Mouse (Mus musculus) embryonic fibroblast, embryonic 13.5 days (primary cell): Measurements from ENCODE around the gene Ebpl.

Experiments used
- CTCF ChIP-seq: IDR thresholded peaks from 2 replicates; pipeline ENCODE4 v1.5.1; 2011; ENCODE audit warnings: mild to moderate bottlenecking, control low read depth, low read length, moderate library complexity, borderline replicate concordance; ENCODE audit not compliant: insufficient read depth
- POLR2A ChIP-seq: IDR thresholded peaks from 2 replicates; pipeline ENCODE4 v1.6.1; 2011; ENCODE audit warnings: low read depth, mild to moderate bottlenecking, control low read depth, low read length, moderate library complexity

DNA sequence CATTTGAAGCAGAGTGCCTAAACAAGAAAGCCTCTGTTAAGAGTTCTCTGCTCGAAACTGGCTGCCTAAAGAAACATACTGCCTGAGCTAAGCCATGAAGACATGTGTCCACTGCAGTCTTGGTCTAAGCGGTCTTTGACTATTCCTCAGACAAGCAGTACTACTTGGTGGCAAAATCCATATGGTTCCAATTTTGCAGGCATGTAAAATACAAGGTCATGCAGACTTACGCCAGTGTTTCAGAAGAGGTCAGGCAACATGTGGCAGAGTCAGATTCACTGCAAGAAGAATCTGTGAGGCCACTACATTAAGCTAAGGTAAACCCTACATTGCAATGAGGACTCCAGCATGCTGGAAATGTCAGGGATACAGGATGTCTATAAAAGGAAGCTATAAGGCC lies 44.7 kb upstream of the Ebpl start:
- no peak for TF ChIP-seq CTCF
- TF ChIP-seq POLR2A: no peak
